Mouse (Mus musculus) kidney, adult 9 months (tissue): ENCODE data around the gene Nelfa.

ENCODE experiments used
- DNase-seq: peaks from one replicate; pipeline ENCODE4 v3.0.0; 2022

Gene Nelfa

DNA sequence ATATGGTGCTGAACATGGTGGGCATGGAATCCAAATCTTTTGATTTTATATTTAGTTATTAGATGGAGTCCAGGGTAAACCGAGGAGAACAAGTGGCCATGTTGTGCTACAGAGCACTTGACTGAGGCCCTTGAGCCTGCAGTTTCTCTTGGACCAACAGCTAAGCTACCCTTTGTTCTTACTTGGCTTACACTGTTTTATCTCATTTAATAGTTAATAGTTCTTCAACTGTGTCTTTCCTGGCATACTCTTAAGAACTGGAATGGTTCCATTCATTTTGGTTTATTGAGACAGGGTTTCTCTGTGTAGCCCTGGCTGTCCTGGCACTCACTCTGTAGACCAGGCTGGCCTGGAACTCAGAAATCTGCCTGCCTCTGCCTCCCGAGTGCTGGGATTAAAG, 19.6 kb downstream of the Nelfa start:
- DNase-seq, result peak; percentile 73

DNA sequence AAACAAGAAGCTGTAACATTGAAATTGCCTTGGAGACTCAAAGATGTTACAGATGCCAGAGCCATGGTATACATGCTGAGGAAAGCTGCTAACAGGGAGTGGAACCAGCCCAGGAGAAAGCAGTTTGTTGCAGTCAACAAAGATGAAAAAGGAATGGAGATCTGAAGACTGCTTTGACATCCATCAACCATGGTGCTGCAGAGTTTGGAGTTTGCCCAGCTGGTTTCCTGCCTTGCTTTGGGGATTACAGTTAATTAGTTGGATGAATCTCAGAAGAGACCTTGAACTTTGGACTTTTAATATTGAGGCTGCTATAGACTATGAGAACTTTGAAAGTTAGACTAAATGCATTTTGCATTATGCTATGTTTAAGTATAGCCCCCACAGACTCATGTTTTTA, 21.2 kb downstream of the Nelfa start:
- peak; percentile 59 for DNase-seq

GRCm38 (mm10) chr5:33903176-33903575, 33.0 kb downstream of the Nelfa start:
- no peak for DNase-seq

DNA sequence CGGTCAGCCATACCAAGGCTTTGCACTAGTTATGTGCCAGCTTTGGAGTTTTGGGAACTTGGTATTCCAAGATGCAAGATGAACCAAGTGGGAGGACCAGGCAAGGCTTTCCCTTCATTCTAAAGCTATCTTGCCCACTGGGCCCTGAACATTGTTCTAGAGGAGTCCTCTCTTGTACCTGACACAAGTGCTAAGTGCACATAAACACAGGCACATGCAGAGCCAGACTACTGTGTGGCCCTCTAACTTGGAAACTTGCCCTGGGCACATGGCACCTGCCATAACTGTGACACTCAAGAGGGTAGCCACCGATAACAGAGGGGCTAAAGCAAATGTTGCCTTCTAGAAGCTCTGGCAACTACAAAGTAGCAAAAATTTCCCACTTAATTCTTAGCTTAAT, 33.5 kb downstream of the Nelfa start:
- no peak for DNase-seq

GRCm38 (mm10) chr5:33901278-33901677, 34.9 kb downstream of the Nelfa start:
- no peak for DNase-seq

- DNase-seq, result no peak
Measured at GRCm38 (mm10) chr5:33900701-33901263, 35.4 kb downstream of the Nelfa start.

DNA sequence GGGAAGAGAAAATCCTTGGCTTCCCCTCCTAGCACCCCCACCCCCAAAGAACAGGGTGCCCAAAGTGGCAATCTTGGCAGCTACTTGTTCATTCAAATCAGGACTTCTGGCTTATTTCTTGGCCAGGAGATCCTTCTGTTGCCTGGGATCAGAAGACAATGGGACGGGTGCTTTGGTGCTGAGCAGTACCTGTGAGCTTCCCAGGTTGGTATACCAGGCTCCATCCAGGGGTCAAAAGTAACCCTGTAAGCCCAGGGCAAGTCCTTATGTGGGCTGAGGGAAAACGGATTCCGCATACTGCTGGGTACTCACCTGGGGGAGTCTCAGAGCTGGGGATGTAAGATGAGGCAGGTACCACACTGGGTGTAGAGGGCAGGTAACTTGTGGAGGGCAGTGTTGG, 36.1 kb downstream of the Nelfa start:
- DNase-seq, result no peak

DNA sequence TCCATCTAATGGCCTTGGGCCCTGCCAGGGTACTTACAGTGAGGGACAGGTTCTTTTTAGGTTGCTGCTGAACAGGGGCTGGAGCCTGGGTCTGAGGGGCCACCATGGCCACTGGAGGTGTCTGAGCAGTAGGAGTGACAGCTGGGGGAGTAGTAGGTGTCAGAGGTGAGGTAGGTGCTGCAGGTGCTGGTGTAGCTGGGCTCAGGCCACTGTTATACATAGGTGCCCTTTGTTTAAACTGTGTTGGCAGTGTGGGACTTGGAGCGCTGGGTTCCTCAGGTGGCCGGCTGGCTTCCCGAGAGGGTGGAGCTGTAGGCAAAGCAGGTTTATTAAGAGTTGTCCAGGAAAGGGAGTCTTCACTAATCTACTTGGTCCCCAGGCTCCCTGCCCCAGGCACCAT, 37.0 kb downstream of the Nelfa start:
- no peak for DNase-seq

DNA sequence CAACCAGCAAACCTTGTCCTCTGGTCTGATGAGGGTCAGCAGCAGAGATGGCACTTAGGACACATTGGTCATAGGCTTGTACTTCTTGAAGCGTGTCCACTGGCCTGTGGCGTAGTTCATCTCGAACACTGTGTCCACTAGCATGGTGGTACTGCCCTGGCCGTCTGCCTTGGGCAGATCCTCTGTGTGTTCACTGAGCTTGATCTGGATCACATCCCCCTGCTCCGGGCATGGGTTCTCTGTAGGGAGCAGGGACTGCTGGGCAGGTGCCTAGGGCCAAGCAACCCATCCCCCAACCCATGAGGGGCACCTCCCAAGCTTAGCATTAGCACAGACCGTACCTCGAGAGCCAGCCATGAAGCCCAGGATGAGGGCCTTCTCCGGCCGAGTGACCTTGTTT, 37.5 kb downstream of the Nelfa start:
- peak; percentile 33 for DNase-seq

DNA sequence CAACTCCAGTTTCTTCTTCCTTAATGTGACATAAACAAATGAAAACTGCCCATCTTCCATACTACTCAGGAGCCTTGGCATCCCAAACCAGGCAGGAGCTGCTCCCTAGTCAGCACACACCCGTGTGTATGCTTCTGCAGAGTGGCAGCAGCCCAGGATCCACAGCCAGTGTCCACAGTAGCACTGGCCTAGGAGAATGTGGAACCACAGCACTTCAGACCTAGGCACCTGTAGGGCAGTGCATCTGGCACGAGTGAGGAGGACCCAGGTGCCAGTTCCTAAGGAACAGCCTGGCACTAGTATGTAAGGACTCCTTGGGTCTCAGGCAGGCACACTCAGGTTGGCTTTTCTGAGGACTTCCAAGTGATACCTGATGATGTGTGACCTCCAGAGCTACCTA, 39.1 kb downstream of the Nelfa start:
- DNase-seq, result no peak

- DNase-seq, result no peak
Measured at GRCm38 (mm10) chr5:33895116-33895515, 41.1 kb downstream of the Nelfa start.

DNA sequence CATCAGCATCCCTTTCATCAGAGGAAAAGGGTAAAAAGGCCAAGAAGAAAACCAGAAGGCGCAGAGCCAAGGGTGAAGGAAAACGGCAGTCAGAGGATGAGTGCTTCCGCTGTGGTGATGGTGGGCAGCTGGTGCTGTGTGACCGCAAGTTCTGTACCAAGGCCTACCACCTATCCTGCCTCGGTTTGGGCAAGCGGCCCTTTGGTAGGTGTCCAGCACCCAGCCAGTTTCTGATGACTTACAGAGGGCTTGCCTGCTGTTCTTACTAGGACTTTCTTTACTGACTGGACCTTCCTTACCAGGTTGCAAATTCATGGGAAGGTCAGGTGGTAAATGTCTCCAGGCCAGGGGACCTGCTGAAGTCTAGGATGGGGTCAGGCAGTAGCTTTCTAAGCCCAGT, 42.8 kb downstream of the Nelfa start:
- no peak for DNase-seq

DNA sequence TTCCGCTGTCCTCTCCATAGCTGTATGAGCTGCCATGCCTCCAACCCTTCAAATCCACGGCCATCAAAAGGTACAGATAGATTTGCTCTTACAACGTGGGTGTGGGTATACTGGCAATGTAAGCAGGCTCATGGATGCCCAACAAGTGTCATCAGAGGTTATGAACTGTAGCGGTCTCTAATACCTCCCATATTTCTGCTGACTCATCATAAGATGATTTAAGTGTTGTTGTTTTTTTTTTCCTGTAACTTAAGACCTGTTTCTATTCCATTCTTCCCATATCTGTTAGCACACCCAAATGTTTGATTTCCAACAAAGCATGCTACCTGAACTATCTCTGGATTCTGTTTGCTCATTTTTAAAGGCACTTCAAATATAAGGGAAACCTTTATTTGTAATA, 55.1 kb downstream of the Nelfa start:
- no peak for DNase-seq

- no peak for DNase-seq
Measured at GRCm38 (mm10) chr5:33875472-33875871, 60.7 kb downstream of the Nelfa start.

DNA sequence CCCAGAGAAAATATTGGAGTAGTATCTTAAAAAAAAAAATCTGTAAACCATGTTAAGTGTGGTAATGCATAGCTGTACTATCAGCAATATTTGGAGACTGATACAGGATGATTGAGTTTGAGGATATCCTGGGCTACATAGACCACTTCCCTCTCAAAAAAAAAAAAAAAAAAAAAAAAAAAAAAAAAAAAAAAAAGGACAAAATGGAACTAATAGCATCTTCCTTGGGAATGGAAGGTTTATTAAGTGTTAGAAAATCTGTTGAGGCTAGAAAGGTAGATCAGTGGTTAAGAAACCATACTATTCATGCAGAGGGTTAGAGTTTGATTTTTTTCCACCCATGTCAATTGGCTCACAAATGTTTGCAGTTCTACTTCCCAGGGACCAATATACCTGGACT, 78.5 kb downstream of the Nelfa start:
- DNase-seq, result no peak

GRCm38 (mm10) chr5:33854019-33854418, 82.2 kb downstream of the Nelfa start:
- DNase-seq, result peak; percentile 24

- DNase-seq, result no peak
Measured at GRCm38 (mm10) chr5:33853086-33853485, 83.1 kb downstream of the Nelfa start.

DNA sequence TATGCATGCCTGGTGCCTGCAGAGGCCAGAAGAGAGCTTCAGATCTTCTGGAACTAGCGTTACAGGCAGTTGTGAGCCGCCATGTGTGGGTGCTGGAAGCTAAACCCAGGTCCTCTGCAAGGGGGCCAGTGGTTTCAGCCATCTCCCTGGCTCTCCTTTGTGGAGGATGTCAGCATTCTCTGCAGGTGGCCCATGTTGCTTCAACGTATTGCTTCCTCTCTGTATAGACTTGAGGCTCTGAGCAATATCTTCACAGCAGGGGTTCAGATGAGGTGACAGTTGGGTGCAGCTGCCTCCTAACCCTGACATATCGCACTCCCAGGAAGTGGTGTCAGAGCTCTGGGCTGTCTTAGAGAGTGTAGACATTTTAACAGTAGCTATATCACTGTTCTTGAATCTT, 84.7 kb downstream of the Nelfa start:
- DNase-seq, result no peak
